Mouse (Mus musculus) embryonic facial prominence, embryonic 13.5 days (tissue): ENCODE measurements around the gene Zbtb16. TPM values are rescaled to one million over a fixed set of nuclear protein-coding genes. Genes with fewer than 3 reads are reported as not detected.

Source experiments
- ATAC-seq: fragments of 200-750 bp; cut with Nextera tagmentation; 2 replicates; pipeline ENCODE4 v1.8.0; 2017; ENCODE audit warnings: low read depth; ENCODE audit not compliant: insufficient number of reproducible peaks, insufficient read depth, low FRiP score, low TSS enrichment
- H3K27ac ChIP-seq: fragments of 300-500 bp; sonication (generic); 2 replicates; pipeline ENCODE4 v1.5.1; 2015; ENCODE audit warnings: moderate library complexity, mild to moderate bottlenecking, inconsistent platforms
- H3K27me3 ChIP-seq: fragments of 300-500 bp; sonication (generic); 2 replicates; pipeline ENCODE4 v1.6.1; 2015; ENCODE audit warnings: mild to moderate bottlenecking, inconsistent platforms
- H3K36me3 ChIP-seq: fragments of 300-500 bp; sonication (generic); 2 replicates; pipeline ENCODE4 v1.6.1; 2015; ENCODE audit warnings: mild to moderate bottlenecking, inconsistent platforms
- H3K4me1 ChIP-seq: fragments of 300-500 bp; sonication (generic); 2 replicates; pipeline ENCODE4 v1.6.1; 2015; ENCODE audit warnings: inconsistent platforms
- H3K4me2 ChIP-seq: fragments of 300-500 bp; sonication (generic); 2 replicates; pipeline ENCODE4 v1.6.1; 2015; ENCODE audit warnings: moderate library complexity, mild to moderate bottlenecking, inconsistent platforms
- H3K4me3 ChIP-seq: fragments of 300-500 bp; sonication (generic); 2 replicates; pipeline ENCODE4 v1.5.1; 2015; ENCODE audit warnings: mild to moderate bottlenecking, inconsistent platforms
- H3K9ac ChIP-seq: fragments of 300-500 bp; sonication (generic); 2 replicates; pipeline ENCODE4 v1.6.1; 2015; ENCODE audit warnings: mild to moderate bottlenecking, inconsistent platforms
- H3K9me3 ChIP-seq: fragments of 300-500 bp; sonication (generic); 2 replicates; pipeline ENCODE4 v1.6.1; 2016; ENCODE audit warnings: inconsistent platforms
- WGBS: fragments of 180-500 bp; shearing (Covaris S2); methylation state at CpG from one replicate; pipeline ENCODE4 v1.1.7; 2015; ENCODE audit warnings: mixed read lengths; 5-methylcytosine and 5-hydroxymethylcytosine counted together
- polyA plus RNA-seq: library from polyadenylated mRNA; unstranded; fragments of >200 nt; fragmentation: Nextera tagmentation; extraction: Ambion mirVana; gene quantifications from 2 replicates; pipeline ENCODE4 v1.2.1, GENCODE M21; 2015

Zbtb16 gene
- polyA plus RNA-seq, 1 experiment from 2014 or later = 2.2 TPM

DNA sequence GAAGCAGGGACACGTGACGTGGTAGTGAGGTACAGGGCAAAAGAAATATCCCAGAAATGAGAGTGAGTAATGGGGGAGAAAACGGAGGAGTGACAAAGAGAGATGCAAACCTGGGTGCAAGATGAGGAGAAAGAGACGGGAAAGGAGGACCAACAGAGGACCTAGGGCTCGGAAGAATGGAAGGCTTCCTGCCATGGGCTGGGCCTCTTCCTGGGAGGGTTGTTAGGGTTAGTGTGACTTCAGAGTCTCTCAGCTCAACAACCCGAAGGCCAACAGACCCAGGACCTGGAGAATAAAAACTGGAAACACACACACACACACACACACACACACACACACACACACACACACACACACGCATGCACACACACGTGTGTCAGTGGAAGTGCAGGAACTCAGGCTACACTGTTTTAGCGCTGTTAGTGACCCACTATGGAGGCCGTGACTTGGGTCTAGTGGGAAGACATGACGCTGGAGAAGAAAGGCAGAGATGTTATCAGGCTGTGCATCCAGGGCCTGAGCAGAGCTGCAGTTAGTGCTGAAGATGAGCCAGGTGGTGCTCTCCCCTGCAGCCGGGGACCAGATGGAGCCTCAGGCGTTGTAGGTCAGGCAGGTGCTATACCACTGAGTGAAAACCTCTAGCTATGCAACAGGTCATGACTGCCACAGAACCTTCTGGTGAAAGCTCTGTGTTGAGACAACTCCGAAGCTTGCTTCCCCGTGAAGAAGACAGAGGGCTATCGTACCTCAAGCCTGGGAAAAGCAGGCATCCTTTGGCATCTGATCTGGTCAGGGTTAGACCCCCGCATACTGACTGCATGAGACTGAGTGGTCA, 186.0 kb downstream of the Zbtb16 start:
- WGBS = 36% methylated on average over 17 of the region's 17 CpGs
- no peak for ATAC-seq
- H3K4me1 ChIP-seq = peaks cover 28% of the 10 kb centered on the region
- no peak overlapping the region for H3K27ac ChIP-seq
- H3K4me3 ChIP-seq = no peak overlapping the region; the same call in 1 of the 2 replicates
- no peaks in the 10 kb centered on the region for H3K9me3 ChIP-seq
- H3K4me2 ChIP-seq = peak overlapping the region; percentile 60
- no peaks in the 10 kb centered on the region for H3K36me3 ChIP-seq
- peaks cover 42% of the 10 kb centered on the region for H3K27me3 ChIP-seq
- H3K9ac ChIP-seq = no peak overlapping the region

DNA sequence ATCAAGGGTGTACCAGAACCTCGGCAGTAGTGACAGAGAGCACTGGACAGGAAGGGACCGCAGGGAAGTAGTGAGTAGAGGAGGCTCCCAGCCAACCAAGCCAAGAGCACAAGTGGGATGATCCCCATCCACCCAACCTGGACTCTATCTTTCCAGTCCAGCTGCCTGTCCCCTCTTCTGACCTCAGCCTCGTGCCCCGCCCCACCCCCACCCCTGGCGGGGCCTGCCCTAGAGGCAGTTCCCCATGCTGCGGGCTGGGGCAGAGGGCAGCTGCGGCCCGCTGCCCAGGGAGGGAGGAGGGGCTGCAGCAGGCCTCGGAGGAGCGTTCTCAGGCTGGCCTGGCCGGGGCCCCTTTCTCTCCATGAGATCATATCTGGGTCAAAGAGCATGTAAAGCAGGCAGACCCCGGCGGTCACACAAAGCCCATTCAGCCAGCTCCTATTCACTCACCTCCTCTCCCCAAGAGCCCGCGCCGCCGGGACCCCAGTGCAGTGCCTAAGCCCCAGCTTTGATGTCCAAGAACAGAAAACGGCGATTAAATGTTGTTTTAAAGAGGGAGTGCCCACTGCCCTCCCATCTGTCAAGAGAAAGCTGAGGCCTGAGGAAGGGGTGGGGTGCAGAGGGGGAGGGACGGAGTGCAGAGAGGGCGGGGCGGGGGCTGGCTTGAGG, 186.8 kb downstream of the Zbtb16 start:
- 3% methylated on average over 20 of the region's 22 CpGs for WGBS
- H3K27ac ChIP-seq = no peak overlapping the region
- ATAC-seq = no peak
- peak overlapping the region; percentile 34 for H3K4me3 ChIP-seq
- peaks cover 25% of the 10 kb centered on the region for H3K4me1 ChIP-seq
- no peaks in the 10 kb centered on the region for H3K36me3 ChIP-seq
- H3K27me3 ChIP-seq = peaks cover 42% of the 10 kb centered on the region
- H3K9me3 ChIP-seq = peaks cover 3% of the 10 kb centered on the region; the same call in 1 of the 2 replicates
- H3K4me2 ChIP-seq = peak overlapping the region; percentile 60
- H3K9ac ChIP-seq = peak overlapping the region; percentile 60

DNA sequence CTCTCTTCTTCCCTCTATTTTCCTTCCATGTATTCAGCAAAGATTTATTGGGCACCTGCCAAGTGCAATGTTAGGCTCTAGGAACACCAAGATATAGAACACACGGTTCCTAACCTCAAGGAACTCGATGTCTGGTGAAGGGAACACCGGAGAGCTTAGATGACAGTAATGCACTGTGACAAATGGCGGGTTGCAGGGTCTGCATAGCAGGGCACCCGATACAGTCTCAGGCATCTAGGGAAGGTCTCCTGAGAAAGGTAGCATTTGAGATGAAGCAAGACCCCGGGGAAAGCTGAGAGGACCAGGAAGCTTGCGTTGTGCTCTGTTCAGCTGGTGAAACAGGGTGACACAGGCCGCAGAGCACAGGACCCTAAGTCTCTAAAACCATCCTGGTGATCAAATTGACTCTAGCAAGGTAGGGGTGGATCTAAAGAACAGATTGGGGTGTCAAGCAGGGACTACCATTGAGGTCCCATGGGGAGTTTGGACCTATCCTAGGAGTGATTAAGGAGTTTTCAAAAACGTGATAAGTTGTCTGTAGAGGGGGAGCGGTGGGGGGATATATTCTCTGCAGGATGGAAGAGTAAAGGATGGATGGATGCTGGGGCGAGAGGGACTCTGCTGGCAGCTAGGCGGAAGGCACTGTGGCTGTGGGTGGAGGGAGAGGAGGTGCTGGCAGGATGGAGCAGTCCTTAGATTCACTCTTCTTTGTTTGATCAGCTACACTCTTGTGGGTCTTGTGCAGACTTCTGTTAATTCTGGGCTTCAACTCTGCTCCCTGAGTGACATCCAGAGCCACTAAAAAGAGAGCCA, 187.5 kb downstream of the Zbtb16 start:
- peak overlapping the region; percentile 60 for H3K9ac ChIP-seq
- ATAC-seq = no peak
- H3K27ac ChIP-seq = no peak overlapping the region
- H3K27me3 ChIP-seq = peaks cover 42% of the 10 kb centered on the region
- peak overlapping the region; percentile 60 for H3K4me2 ChIP-seq
- H3K9me3 ChIP-seq = peaks cover 8% of the 10 kb centered on the region; the same call in 1 of the 2 replicates
- peaks cover 25% of the 10 kb centered on the region for H3K4me1 ChIP-seq
- 32% methylated on average over 12 of the region's 12 CpGs for WGBS
- peak overlapping the region; percentile 34; the same call in 1 of the 2 replicates for H3K4me3 ChIP-seq
- no peaks in the 10 kb centered on the region for H3K36me3 ChIP-seq

DNA sequence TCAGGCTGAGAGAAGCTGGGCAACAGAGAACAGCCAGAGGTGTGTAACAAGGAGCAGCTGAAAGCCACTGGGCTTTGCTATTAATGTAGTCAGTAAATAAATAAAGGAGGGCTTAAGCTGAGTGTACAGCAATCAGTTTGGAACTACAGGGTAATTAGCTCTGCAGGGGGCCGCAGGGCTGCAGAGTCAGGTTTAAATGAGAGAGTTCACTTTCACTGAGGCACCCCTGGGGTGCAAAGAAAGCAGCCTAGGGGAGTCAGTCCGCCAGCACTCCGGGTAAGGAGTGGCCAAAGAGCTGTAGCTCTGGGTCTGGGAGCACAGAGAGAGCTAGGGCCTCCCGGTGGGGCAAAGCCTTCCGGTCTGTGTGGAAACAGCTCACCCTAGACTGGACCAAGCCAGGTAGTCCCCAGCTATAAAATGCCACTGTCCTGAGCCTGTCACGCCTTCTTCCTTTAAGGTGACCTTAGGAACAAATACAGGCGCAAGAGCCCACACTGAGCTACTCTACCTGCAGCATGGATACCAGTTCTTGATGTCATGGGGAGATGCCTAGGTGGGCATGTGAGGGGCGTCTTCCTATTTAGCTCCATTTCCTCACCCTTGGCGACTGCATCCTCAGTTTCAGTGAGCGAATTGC, 188.3 kb downstream of the Zbtb16 start:
- no peaks in the 10 kb centered on the region for H3K36me3 ChIP-seq
- H3K9ac ChIP-seq = no peak overlapping the region
- H3K4me2 ChIP-seq = no peak overlapping the region
- H3K4me1 ChIP-seq = peaks cover 25% of the 10 kb centered on the region
- H3K27ac ChIP-seq = no peak overlapping the region
- H3K27me3 ChIP-seq = peaks cover 42% of the 10 kb centered on the region
- ATAC-seq = no peak
- 24% methylated on average over 10 of the region's 10 CpGs for WGBS
- H3K4me3 ChIP-seq = no peak overlapping the region
- peaks cover 8% of the 10 kb centered on the region; the same call in 1 of the 2 replicates for H3K9me3 ChIP-seq

DNA sequence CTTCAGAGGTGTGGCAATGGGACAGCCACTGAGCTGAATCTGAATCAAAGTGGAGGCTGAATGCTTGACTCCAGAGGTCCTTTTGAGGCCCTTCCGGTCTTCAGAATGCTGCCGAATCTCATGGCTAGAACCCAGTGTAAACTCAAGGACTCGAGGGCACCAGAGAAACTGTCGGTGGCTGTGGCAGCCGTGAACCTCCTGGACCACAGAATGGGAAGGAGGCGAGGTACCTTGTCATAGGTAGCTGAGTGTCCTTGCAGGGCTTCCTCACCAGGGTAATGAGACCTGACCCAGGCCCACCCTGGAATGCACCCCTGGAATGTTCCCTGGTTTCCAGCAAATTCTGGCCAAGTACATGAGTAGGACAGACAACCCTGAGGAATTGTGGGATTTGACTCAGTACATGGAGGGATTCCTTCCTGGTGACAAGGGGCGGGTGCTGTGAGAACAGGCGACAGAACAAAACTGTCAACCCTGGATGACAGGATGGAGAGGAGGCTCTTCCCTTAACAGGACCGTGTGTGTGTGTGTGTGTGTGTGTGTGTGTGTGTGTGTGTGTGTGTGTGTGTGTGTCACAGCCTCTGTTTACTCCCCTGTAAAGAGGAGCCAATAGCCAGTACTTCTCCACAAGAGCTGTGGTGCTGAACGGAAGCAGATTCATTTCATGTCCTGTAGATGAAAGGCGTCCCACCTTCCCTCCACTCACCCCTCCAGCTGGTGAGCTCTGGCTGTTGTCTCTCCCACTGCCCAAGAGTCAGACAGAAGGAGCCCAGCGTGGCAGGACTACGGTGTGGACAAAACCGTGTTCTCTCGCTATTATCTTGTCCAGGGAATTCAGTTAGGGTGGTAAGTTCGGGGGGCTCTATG, 189.0 kb downstream of the Zbtb16 start:
- Histone ChIP-seq H3K9me3 (peaks cover 8% of the 10 kb centered on the region; the same call in 1 of the 2 replicates), H3K4me2 (no peak overlapping the region), H3K27ac (no peak overlapping the region), H3K27me3 (peaks cover 42% of the 10 kb centered on the region), H3K4me1 (peaks cover 25% of the 10 kb centered on the region), H3K9ac (no peak overlapping the region), H3K36me3 (no peaks in the 10 kb centered on the region), H3K4me3 (no peak overlapping the region)
- no peak for ATAC-seq
- WGBS = 44% methylated on average over 16 of the region's 16 CpGs

DNA sequence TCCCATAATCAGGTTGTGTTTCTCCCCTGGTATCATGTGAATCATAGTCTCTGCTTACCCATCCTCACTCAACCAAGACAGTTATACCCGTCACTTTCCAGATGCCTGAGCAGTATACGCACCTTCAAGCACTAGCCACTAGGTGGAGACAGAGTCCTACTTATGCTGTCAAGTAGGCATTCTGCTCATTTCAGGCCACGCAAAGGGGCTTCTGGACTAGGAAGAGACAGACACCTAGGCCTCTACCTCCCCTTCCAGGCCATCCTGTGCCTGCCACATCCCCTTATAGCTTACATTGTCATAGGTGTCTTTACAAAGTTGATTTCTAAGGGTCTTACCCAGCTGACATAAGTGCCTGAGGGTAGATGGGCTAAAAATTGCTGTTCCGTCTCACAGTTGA, 189.8 kb downstream of the Zbtb16 start:
- Histone ChIP-seq H3K9ac (no peak overlapping the region), H3K27ac (no peak overlapping the region), H3K4me1 (peaks cover 25% of the 10 kb centered on the region), H3K4me2 (no peak overlapping the region), H3K36me3 (no peaks in the 10 kb centered on the region), H3K9me3 (peaks cover 8% of the 10 kb centered on the region; the same call in 1 of the 2 replicates), H3K27me3 (peaks cover 41% of the 10 kb centered on the region), H3K4me3 (no peak overlapping the region)
- ATAC-seq = no peak
- WGBS = 21% methylated on average over 4 of the region's 4 CpGs

DNA sequence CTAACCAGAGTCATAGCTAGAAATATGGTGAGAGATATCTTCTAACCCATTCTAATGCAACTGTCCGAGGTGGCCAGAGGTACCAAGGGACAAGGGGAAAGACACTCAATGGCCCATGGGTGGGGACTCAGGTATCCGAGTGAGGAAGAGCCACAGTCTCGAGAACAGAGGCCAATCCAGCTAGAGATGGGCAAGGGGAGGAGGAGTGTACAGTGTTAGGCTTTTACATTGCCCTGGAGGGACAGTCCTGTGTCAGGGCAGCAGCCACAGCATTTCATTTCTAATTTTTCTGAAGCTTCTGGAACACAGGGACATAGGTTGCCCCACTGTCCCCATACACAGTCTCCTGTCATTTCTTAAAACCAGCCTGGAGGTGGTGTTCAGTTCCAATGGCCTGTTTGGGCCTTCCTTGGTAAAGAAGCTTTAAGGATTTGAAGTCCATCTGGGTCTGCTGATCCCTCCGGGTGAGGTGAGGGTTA, 190.3 kb downstream of the Zbtb16 start:
- Histone ChIP-seq H3K9ac (no peak overlapping the region), H3K4me3 (no peak overlapping the region), H3K4me2 (no peak overlapping the region), H3K27ac (no peak overlapping the region), H3K4me1 (peaks cover 25% of the 10 kb centered on the region), H3K27me3 (peaks cover 36% of the 10 kb centered on the region), H3K9me3 (peaks cover 8% of the 10 kb centered on the region; the same call in 1 of the 2 replicates), H3K36me3 (no peaks in the 10 kb centered on the region)
- ATAC-seq = no peak
- WGBS = 56% methylated on average over 4 of the region's 4 CpGs

DNA sequence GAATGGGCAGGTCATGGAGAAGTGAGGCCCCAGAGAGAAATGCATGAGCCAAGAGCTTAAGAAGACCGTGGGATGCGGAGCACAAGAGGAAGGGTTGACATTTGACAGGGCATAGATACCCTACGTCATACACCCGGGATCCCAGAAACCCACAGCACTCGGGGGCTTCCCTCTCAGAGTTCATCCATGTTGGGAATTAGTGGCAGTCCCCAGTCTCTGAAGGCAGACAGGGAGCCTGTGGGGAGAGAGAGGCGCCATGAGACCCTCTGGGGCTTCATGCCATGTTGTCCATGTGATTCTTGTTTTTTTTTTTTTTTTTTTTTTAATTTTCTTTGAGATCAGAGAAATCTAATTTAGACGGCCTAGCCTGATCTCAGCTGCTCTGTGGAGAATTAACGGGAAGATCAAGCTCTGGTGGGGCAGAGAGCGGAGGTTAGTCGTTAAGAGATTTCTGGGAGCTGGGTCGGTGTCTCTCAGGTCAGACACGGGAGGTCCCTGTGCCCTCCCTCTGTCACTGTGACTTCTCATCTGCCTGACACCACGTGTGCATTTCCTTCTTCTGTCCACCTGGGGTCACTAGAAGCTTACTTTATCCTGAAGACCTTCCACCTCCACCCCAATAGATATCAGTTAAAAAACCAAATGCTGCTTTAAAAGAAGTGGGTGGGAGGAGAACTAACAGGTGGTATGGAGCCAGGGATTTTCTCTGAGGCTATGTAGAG, 190.9 kb downstream of the Zbtb16 start:
- H3K4me1 ChIP-seq = peaks cover 23% of the 10 kb centered on the region
- no peak overlapping the region for H3K4me2 ChIP-seq
- 47% methylated on average over 13 of the region's 13 CpGs for WGBS
- H3K4me3 ChIP-seq = no peak overlapping the region
- H3K9me3 ChIP-seq = peaks cover 8% of the 10 kb centered on the region; the same call in 1 of the 2 replicates
- no peak overlapping the region for H3K27ac ChIP-seq
- peaks cover 30% of the 10 kb centered on the region for H3K27me3 ChIP-seq
- no peak overlapping the region for H3K9ac ChIP-seq
- H3K36me3 ChIP-seq = no peaks in the 10 kb centered on the region
- no peak for ATAC-seq

DNA sequence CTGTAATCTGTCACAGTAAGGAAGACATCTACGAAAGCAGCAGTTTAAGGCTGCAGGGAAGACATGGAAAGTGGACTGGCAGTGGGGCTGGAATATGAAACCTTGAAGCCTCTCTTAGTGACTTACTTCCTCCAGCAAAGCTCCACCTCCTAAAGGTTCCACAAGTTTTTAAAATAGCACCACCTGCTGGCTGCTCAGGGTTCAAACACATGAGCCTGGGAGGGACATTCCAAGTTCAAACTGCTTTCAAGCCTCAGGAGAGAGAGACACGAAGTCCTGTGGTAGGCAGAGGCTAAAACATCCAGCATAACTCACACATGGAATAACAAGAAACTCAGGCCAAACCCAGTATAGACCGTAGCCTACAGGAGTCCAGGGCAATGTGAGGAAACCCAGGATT, 191.6 kb downstream of the Zbtb16 start:
- no peak for ATAC-seq
- H3K9ac ChIP-seq = no peak overlapping the region

DNA sequence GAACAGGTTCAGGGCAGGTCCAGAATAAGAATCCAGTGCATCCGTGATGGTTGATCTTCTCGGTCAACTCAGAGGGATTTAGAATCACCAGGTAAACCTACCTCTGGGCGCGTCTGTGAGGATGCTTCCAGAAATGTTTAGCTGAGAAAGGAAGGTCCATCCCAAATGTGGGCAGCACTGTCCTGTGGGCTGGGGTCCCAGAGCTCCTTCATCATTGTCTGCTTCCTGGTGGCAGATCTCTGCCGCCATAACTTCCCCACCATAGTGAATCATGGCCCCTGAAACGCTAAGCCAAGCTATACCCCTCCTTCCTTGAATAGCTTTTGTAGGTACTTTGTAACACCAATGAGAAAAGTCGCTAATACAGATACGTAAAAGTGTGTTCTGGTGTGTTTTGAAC, 194.4 kb downstream of the Zbtb16 start:
- no peak for ATAC-seq
- no peak overlapping the region for H3K27ac ChIP-seq

More for the DNA sequence above, 191.6 kb downstream of the Zbtb16 start:
- Histone ChIP-seq H3K36me3 (no peaks in the 10 kb centered on the region), H3K4me2 (no peak overlapping the region), H3K27ac (no peak overlapping the region), H3K27me3 (peaks cover 29% of the 10 kb centered on the region), H3K4me3 (no peak overlapping the region), H3K9me3 (peaks cover 8% of the 10 kb centered on the region; the same call in 1 of the 2 replicates), H3K4me1 (peaks cover 16% of the 10 kb centered on the region)
- WGBS = 79% methylated on average over 3 of the region's 3 CpGs

More for the DNA sequence above, 194.4 kb downstream of the Zbtb16 start:
- Histone ChIP-seq H3K4me2 (no peak overlapping the region), H3K4me1 (no peaks in the 10 kb centered on the region), H3K9ac (no peak overlapping the region), H3K36me3 (no peaks in the 10 kb centered on the region), H3K9me3 (peaks cover 8% of the 10 kb centered on the region; the same call in 1 of the 2 replicates), H3K4me3 (no peak overlapping the region), H3K27me3 (peaks cover 8% of the 10 kb centered on the region)
- 88% methylated on average over 8 of the region's 8 CpGs for WGBS
